ENCODE assay signal across 25 mouse cellular contexts in the genomic region with DNA sequence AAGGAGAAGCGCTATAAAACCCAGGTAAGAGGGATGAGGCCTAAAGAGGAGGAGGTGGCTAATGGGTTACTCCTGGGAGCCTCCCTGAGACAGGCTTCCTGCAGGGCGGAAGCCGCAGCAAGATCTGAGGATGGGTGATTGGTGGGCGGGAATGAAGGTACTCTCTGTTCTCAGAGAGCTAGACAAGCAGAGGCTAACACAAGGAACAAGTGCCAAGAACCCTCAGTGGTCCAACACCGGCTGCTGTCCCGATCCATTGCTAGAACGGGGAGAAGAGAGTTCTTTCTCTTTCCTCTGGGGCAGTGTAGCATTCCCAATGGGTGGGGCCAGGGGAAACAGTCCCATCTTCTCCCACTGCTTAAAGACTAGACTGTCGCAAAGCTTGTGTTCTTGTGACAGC. TPM values are rescaled to one million over a fixed set of nuclear protein-coding genes. Genes with fewer than 3 reads are reported as not detected.
DNase-seq lines count a peak whose midpoint lies in the region; ATAC-seq and TF ChIP-seq lines count a peak whose summit lies in the region.
"Had no signal": no experiment of that assay in that cellular context is flagged by ENCODE, and none has a peak within 500 bp of the region (broad histone marks: within the 10 kb centered on the region; RNA-seq: fewer than 3 reads in every experiment).

No protein-coding gene starts in this region.

- 0 out of 2 replicates have a peak, but pooled peaks have one; percentile 10 for ATAC-seq in forebrain, embryonic 16.5 days
- ATAC-seq: CD4-positive, CD25-positive, alpha-beta regulatory T cell, adult 4 months had no signal

- intact Hi-C loops in heart, adult 2 months (cut with DNase I): loop anchor here (2.0 to 5.0 kb wide), 3 partner anchors 64 to 396 kb away; no protein-coding TSS in a partner anchor
- intact Hi-C loops in heart, postnatal 25 days (cut with DNase I): loop anchor here (5.0 kb wide), 3 partner anchors 84 to 489 kb away; no protein-coding TSS in a partner anchor
- intact Hi-C loops in left cerebral cortex, adult 2 months (cut with DNase I): loop anchor here (1.0 to 2.0 kb wide), 4 partner anchors 43 to 247 kb away; a partner anchor contains a TSS
- intact Hi-C loops in left cerebral cortex, postnatal 14 days (cut with DNase I): loop anchor here (5.0 kb wide), 3 partner anchors 44 to 249 kb away; no protein-coding TSS in a partner anchor

- H3K4me1 ChIP-seq in forebrain, embryonic 16.5 days (replicated peaks; ENCODE audit: control insufficient read depth, insufficient read depth, low read length): no peaks in the 10 kb centered on the region
- H3K4me1 ChIP-seq in forebrain, embryonic 10.5 days: peaks cover 18% of the 10 kb centered on the region
- peaks cover 3% of the 10 kb centered on the region; the same call in 1 of the 2 replicates for H3K4me1 ChIP-seq in heart, adult 2 months (ENCODE audit: control insufficient read depth, insufficient read depth, low read length)
- 0 out of 2 replicates have a peak, but pooled peaks cover 4% of the 10 kb centered on the region for H3K4me1 ChIP-seq in hindbrain, embryonic 10.5 days (replicated peaks)
- H3K4me1 ChIP-seq: embryonic facial prominence, embryonic 12.5 days; forebrain, embryonic 12.5 days; heart, embryonic 15.5 days; intestine, embryonic 15.5 days had no signal

- WGBS in forebrain, embryonic 16.5 days: 56% methylated on average over 8 of the region's 8 CpGs
- WGBS in forebrain, embryonic 10.5 days: 67% methylated on average over 8 of the region's 8 CpGs
- WGBS in heart, adult 2 months: 41% methylated on average over 8 of the region's 8 CpGs
- WGBS in hindbrain, embryonic 10.5 days: 54% methylated on average over 8 of the region's 8 CpGs

- H3K36me3 ChIP-seq in forebrain, embryonic 16.5 days (ENCODE audit: control insufficient read depth, insufficient read depth): no peaks in the 10 kb centered on the region
- no peaks in the 10 kb centered on the region for H3K36me3 ChIP-seq in forebrain, embryonic 10.5 days (replicated peaks)
- no peaks in the 10 kb centered on the region for H3K36me3 ChIP-seq in heart, adult 2 months (ENCODE audit: control insufficient read depth, insufficient read depth, low read length)
- H3K36me3 ChIP-seq in hindbrain, embryonic 10.5 days: no peaks in the 10 kb centered on the region
- H3K36me3 ChIP-seq: embryonic facial prominence, embryonic 12.5 days; forebrain, embryonic 12.5 days; G1E; heart, embryonic 15.5 days; intestine, embryonic 15.5 days had no signal

- TF ChIP-seq EP300 in heart, adult 2 months (IDR thresholded peaks at IDR 0.05; ENCODE audit: insufficient read depth, low read depth, low read length): no peak

- no peak overlapping the region for H3K9ac ChIP-seq in forebrain, embryonic 16.5 days (replicated peaks; ENCODE audit: low read depth, low read length)
- H3K9ac ChIP-seq in heart, adult 2 months (ENCODE audit: low read depth, low read length): no peak overlapping the region
- H3K9ac ChIP-seq: embryonic facial prominence, embryonic 12.5 days; forebrain, embryonic 12.5 days; forebrain, postnatal 0 days; heart, embryonic 15.5 days; hindbrain, embryonic 14.5 days; intestine, embryonic 15.5 days had no signal

- H3K27me3 ChIP-seq in forebrain, embryonic 16.5 days (replicated peaks; ENCODE audit: control insufficient read depth, insufficient read depth, low read length): no peaks in the 10 kb centered on the region
- peaks cover 10% of the 10 kb centered on the region for H3K27me3 ChIP-seq in forebrain, embryonic 10.5 days (ENCODE audit: poor library complexity, severe bottlenecking)
- no peaks in the 10 kb centered on the region for H3K27me3 ChIP-seq in heart, adult 2 months (ENCODE audit: control insufficient read depth, insufficient read depth, low read length)
- H3K27me3 ChIP-seq in hindbrain, embryonic 10.5 days (ENCODE audit: insufficient read depth, poor library complexity, severe bottlenecking): peaks cover 20% of the 10 kb centered on the region
- H3K27me3 ChIP-seq: intestine, embryonic 15.5 days had no signal

- no peak for TF ChIP-seq CTCF in heart, adult 2 months (IDR thresholded peaks at IDR 0.05)
- TF ChIP-seq CTCF in left cerebral cortex, adult 2 months (IDR thresholded peaks at IDR 0.05): no peak

- no peaks in the 10 kb centered on the region for H3K79me2 ChIP-seq in heart, adult 2 months (replicated peaks; ENCODE audit: control insufficient read depth, insufficient read depth, low read length)

- TF ChIP-seq POLR2A in heart, adult 2 months (IDR thresholded peaks at IDR 0.05; ENCODE audit: insufficient read depth, low read depth, low read length): no peak

- H3K27ac ChIP-seq in forebrain, embryonic 16.5 days (ENCODE audit: low read length): no peak overlapping the region
- no peak overlapping the region for H3K27ac ChIP-seq in forebrain, embryonic 10.5 days
- H3K27ac ChIP-seq in heart, adult 2 months: no peak overlapping the region; the same call in 1 of the 2 replicates
- H3K27ac ChIP-seq in left cerebral cortex, adult 2 months: peak overlapping the region; percentile 32; the same call in 1 of the 2 replicates
- no peak overlapping the region for H3K27ac ChIP-seq in hindbrain, embryonic 10.5 days
- H3K27ac ChIP-seq: embryonic facial prominence, embryonic 12.5 days; forebrain, embryonic 12.5 days; heart, embryonic 15.5 days; hindbrain, embryonic 14.5 days; intestine, embryonic 15.5 days had no signal

- no peaks in the 10 kb centered on the region for H3K9me3 ChIP-seq in forebrain, embryonic 16.5 days (ENCODE audit: control insufficient read depth, low read length)
- no peaks in the 10 kb centered on the region for H3K9me3 ChIP-seq in forebrain, embryonic 10.5 days
- H3K9me3 ChIP-seq in hindbrain, embryonic 10.5 days: no peaks in the 10 kb centered on the region
- H3K9me3 ChIP-seq: embryonic facial prominence, embryonic 12.5 days; forebrain, embryonic 12.5 days; G1E; heart, embryonic 15.5 days; intestine, embryonic 15.5 days had no signal

- no peak overlapping the region for H3K4me3 ChIP-seq in forebrain, embryonic 16.5 days (replicated peaks; ENCODE audit: low read length)
- H3K4me3 ChIP-seq in forebrain, embryonic 10.5 days: no peak overlapping the region
- H3K4me3 ChIP-seq in heart, adult 2 months: no peak overlapping the region
- H3K4me3 ChIP-seq in left cerebral cortex, adult 2 months: peak overlapping the region; percentile 2; the same call in 1 of the 2 replicates
- no peak overlapping the region for H3K4me3 ChIP-seq in hindbrain, embryonic 10.5 days
- H3K4me3 ChIP-seq: embryonic facial prominence, embryonic 12.5 days; forebrain, embryonic 12.5 days; heart, embryonic 15.5 days; intestine, embryonic 15.5 days had no signal

- no peak overlapping the region for H3K4me2 ChIP-seq in forebrain, embryonic 16.5 days (ENCODE audit: low read length)
- H3K4me2 ChIP-seq: embryonic facial prominence, embryonic 12.5 days; forebrain, embryonic 12.5 days; heart, embryonic 15.5 days; hindbrain, embryonic 14.5 days; intestine, embryonic 15.5 days had no signal

- DNase-seq in forebrain, embryonic 10.5 days (ENCODE audit: extremely low spot score, low spot score): no peak
- peak; percentile 21 to 31 for DNase-seq in heart, adult 2 months
- DNase-seq in heart, postnatal 25 days (ENCODE audit: low spot score): no peak
- DNase-seq in left cerebral cortex, adult 2 months (ENCODE audit: extremely low spot score in 1 of 2, low spot score in 2 of 2): no peak
- DNase-seq in left cerebral cortex, postnatal 14 days (ENCODE audit: low spot score in 2 of 2): no peak
- DNase-seq in hindbrain, embryonic 10.5 days (ENCODE audit: low spot score): no peak
- DNase-seq: adrenal gland, adult 8-10 months; adrenal gland, postnatal 36 days; B cell, adult 2 months; cerebellum, adult 11 months; cerebellum, adult 8-10 months; forebrain, postnatal 0 days; gastrocnemius, postnatal 36 days; kidney, adult 18-20 months had no signal

RNA-seq across cellular contexts. Expression of a gene that starts 25.0 kb away (rescaled TPM):
- polyA plus RNA-seq in forebrain, embryonic 16.5 days (2015; fragmentation: Nextera tagmentation; extraction: Ambion mirVana): 0.17 TPM in 1 of 2 replicates, not detected in the other
- polyA plus RNA-seq in forebrain, embryonic 10.5 days (2016; fragmentation: Nextera tagmentation; extraction: Ambion mirVana): not detected in 2 replicates
- not detected for total RNA-seq in heart, adult 2 months (2021)
- not detected in 2 replicates for polyA plus RNA-seq in heart, adult 2 months (2012; rRNA removed)
- not detected for total RNA-seq in heart, postnatal 25 days (2021)
- 1 to 10 TPM; 1.6 to 1.9 TPM for total RNA-seq in left cerebral cortex, adult 2 months (2021)
- total RNA-seq in left cerebral cortex, postnatal 14 days (2021): 1 to 10 TPM; 4.0 to 6.4 TPM
- polyA plus RNA-seq in hindbrain, embryonic 10.5 days (2016; fragmentation: Nextera tagmentation; extraction: Ambion mirVana): not detected in 2 replicates
- total RNA-seq: adrenal gland, adult 8-10 months; adrenal gland, postnatal 36 days; common myeloid progenitor, adult 5-6 weeks; G1E; gastrocnemius, adult 8-10 months; gastrocnemius, postnatal 36 days; hematopoietic stem cell, adult 5-6 weeks had no signal
- polyA plus RNA-seq: CD4-positive, CD25-positive, alpha-beta regulatory T cell, adult 4 months; embryonic facial prominence, embryonic 12.5 days; G1E; heart, embryonic 15.5 days had no signal

RNA-seq across cellular contexts. Expression of a gene that starts 40.0 kb away (rescaled TPM):
- polyA plus RNA-seq in forebrain, embryonic 16.5 days (2015; fragmentation: Nextera tagmentation; extraction: Ambion mirVana): 21.5 and 22.6 TPM in 2 replicates
- 8.7 and 9.8 TPM in 2 replicates for polyA plus RNA-seq in forebrain, embryonic 10.5 days (2016; fragmentation: Nextera tagmentation; extraction: Ambion mirVana)
- total RNA-seq in heart, adult 2 months (2021): 10 to 100 TPM in 1 of 2 experiments, 1 to 10 TPM in 1; 9.0 to 10.5 TPM
- 1.6 and 4.8 TPM in 2 replicates for polyA plus RNA-seq in heart, adult 2 months (2012; rRNA removed)
- 1 to 10 TPM; 8.8 to 9.5 TPM for total RNA-seq in heart, postnatal 25 days (2021)
- total RNA-seq in left cerebral cortex, adult 2 months (2021): 100 to 1,000 TPM; 114 to 137 TPM
- total RNA-seq in left cerebral cortex, postnatal 14 days (2021): 100 to 1,000 TPM in 1 of 2 experiments, 10 to 100 TPM in 1; 88.3 to 110 TPM
- polyA plus RNA-seq in hindbrain, embryonic 10.5 days (2016; fragmentation: Nextera tagmentation; extraction: Ambion mirVana): 9.3 and 9.4 TPM in 2 replicates
- polyA plus RNA-seq: G1E had no signal

Comparison
In these comparisons a context has a peak if more than half of its experiments do, and no peak if none do; other contexts are left out.
1. DNase-seq: peak in heart, adult 2 months (2 of 2); none in forebrain, embryonic 10.5 days (single experiment), heart, postnatal 25 days (single experiment), left cerebral cortex, adult 2 months (0 of 2), left cerebral cortex, postnatal 14 days (0 of 2) and hindbrain, embryonic 10.5 days (single experiment).
2. RNA of a gene that starts 40.0 kb away (total RNA-seq): 114 to 137 TPM in left cerebral cortex, adult 2 months and 88.3 to 110 TPM in left cerebral cortex, postnatal 14 days; 9.0 to 10.5 TPM in heart, adult 2 months and 8.8 to 9.5 TPM in heart, postnatal 25 days; every median in the first group is over 4 times any median in the second.